Mouse (Mus musculus) ES-CJ7 (cell line): ENCODE measurements around the gene Msi1.

Experiments
- DNase-seq: peaks from one replicate; pipeline ENCODE4 v3.0.0; 2011; ENCODE audit warnings: low read depth, low spot score

Msi1 gene

DNA sequence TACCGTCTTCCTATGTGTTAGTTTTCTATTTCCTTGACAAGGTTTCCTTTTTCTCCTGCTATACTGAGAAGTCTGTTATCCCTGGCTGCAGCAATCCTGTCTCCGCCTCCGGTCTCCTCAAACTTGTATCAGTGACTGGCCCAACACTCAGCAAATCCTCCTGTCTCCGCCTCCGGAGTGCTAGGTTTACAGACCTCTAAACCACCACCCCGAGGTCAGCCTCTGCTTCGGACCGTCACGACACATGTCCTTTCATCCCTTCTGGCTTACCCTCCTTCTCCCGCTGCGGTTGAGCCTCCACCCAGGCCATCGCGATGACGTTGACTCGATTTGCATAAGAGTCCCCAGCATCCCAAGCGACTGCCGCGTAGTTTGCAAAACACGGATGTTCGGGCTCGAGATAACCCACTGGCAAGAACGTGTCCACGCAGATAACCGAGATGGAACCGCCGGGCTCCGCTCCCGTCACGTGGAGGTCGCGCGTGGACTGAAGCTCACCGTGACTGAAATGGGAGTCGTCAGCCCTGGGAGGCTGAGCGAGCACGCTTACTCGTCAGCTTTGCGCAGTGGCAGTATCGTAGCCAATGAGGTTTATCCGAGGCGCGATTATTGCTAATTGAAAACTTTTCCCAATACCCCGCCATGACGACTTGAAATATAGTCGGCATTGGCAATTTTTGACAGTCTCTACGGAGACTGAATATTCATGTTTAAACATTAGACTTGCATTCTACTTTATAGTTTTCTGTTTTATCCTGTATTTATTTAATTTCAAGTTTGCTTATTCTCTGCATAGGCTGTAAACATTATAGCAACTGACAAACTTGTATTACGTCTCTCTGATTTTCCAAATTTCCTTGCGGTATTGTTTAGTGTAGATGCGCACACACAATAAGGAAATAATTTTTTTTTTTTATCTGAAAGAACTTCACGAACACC, 60.6 kb downstream of the Msi1 start:
- peak; percentile 98 for DNase-seq

DNA sequence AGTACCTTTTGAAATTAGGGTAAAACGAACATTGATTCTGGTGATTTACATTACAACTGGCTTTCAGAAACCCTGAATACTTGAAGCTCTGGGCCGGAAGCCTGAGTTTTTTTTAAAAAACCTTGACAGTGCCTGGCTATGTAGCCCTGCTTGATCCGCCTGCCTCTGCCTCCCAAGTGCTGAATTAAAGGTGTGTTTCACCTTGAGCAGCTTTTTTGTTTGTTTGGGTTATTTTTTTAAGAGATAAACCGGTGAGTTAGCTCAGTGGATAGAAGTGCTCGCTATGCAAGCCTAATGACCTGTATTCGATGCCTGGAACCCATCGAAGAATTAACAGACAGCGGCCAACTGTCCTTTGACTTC, 61.2 kb downstream of the Msi1 start:
- DNase-seq, result peak; percentile 82

DNA sequence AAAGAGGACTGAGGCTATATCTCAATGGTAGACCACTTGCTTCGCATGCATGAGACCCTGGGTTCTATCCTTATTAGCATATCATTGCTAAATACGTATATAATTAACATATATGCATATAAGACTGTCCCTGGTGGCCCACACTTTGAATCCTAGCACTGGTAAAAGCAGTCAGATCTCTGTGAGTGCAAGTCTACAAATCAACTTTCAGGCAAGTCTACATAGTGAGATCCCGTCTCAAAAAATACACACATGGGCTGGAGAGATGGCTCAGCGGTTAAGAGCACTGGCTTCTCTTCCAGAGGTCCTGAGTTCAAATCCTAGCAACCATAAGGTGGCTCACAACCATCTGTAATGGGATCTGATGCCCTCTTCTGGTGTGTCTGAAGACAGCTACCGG, 61.7 kb downstream of the Msi1 start:
- peak; percentile 39 for DNase-seq

DNA sequence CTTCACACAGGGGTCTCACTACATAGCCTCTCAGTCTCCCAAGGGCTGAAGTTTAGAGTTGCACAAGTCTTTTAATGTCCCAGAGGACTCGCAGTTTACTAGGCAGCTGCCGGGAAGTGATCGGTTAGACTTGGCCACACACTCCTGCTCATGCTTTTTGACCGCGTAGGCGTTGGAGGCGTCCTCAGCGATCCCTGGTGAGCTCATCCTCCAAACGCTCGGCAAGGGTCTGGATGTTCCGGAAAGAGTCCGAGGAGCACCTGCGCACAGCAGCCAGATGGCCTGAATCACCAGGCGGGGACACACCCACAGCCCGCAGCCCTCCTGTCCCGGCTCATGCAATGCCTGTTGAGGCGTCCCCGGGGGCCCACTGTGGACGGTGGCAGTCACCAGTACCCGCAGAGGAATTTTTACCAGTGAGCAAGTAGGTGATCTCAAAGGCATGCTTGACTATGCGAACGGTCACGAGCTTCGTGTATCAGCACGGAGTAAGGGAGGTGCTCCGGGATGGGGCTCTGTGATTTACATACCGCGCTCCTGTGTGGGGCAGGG, 62.4 kb downstream of the Msi1 start:
- DNase-seq, result peak; percentile 86

DNA sequence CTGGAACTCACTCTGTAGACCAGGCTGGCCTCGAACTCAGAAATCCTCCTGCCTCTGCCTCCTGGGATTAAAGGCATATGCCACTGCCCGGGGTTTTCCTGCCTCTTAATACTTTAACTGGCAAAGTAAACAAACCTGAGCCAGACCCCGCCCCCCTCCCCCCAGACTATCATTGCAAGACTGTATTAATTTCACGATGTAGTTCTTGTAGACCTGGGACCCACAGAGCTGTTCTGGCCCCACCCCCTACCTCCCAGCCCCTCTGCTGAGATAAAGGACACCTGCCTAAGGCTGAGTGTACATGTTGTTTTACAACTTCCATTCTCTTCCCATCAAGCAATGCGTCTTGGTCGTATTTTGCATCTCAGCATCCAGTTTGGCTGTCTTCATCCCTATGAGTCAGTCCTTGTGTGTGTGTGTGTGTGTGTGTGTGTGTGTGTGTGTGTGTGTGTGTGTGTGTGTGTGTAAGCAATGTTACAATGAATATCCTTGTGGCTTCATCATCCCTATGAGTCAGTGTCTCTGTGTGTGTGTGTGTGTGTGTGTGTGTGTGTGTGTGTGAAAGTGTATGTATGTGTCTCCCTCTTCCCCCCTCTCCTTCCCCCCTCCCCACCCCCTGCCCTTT, 63.4 kb downstream of the Msi1 start:
- DNase-seq, result peak; percentile 71

DNA sequence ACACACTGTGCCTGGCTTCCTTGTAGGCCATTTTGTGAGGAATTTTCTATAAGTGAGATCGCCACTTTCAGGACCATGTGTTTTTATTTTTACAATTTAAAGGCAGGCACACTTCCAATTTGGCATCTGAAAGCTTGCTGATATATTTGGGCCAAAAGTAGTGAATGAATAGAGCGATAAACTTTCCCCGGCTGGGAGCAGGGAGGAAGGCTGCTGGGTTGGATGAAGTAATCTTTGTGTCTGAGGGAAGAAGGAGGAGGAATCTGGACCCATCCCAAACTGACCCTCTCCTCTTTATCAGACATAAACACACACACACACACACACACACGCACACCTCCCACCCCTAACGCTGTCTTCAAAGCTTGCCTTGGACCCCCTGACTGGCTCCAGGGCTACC, 64.0 kb downstream of the Msi1 start:
- no peak for DNase-seq

DNA sequence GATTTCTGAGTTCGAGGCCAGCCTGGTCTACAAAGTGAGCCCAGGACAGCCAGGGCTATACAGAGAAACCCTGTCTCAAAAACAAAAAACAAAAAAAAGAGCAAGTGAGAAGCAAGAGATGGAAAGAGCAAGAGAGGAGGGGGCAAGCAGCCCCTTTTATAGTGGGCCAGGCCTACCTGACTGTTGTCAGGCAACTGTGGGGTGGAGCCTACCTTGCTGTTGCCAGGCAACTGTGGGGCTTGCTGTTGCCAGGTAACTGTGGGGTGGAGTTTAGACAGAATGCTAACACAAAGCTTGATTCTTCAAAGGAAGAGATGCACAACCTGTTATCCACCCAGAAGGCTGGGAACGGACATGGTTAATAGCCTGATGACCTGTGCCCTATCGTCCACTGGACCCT, 66.2 kb downstream of the Msi1 start:
- peak; percentile 72 for DNase-seq

DNA sequence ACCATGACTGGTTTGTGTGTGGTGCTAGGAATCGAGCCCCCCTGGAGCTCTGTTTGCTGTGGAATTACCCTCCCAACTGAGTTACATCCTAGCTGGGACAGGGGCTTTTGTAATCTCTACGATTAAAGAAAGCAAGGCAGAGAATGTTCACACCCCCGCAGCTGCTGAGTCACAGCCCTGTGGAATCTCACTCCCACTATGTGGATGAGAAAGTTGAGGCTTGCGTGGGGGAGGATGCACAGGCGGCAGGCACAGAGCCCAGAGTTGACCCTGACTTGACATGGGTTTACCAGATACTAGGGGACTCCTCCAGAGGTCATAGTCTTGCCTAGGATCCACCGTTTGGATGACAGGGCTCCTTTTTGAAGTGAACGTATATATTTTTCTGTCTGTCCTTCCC, 67.6 kb downstream of the Msi1 start:
- DNase-seq, result peak; percentile 62

DNA sequence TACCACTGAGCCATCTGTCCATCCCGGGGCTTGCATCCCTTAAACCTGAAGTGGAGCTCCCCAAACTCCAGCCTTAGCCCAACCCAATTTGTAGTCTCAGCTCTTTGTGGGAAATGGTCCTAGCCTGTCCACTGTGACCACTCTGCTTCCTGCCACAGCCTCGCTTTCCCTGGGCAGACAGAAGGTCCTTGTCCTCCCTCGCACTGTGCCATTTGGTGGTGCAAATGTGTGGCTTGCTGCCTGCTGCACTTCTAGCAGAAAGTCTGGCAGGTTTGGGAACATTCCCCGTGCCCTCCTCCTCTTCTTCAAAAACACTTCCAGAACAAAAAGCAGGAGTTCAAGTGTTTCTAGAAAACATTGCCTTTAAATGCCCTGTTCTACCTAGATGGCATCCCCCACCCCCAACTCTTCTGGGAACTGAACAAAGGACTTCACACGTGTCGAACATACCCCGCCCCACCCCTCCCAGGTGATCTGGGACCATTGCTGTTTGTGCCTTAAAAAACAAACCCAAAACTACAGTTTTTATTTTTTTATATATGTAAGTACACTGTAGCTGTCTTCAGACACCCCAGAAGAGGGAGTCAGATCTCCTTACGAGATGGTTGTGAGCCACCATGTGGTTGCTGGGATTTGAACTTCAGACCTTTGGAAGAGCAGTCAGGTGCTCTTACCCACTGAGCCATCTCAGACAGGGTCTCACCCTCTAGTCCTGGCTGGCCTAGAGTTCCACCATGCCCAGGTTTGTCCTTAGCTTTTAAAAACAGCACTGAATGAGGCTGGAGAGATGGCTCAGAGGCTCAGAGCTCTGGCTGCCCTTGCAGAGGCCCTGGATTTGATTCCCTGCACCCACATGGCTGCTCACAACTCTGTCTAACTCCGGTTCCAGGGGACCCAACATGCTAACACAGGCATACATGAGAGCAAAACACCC, 69.2 kb downstream of the Msi1 start:
- DNase-seq, result peak; percentile 81

DNA sequence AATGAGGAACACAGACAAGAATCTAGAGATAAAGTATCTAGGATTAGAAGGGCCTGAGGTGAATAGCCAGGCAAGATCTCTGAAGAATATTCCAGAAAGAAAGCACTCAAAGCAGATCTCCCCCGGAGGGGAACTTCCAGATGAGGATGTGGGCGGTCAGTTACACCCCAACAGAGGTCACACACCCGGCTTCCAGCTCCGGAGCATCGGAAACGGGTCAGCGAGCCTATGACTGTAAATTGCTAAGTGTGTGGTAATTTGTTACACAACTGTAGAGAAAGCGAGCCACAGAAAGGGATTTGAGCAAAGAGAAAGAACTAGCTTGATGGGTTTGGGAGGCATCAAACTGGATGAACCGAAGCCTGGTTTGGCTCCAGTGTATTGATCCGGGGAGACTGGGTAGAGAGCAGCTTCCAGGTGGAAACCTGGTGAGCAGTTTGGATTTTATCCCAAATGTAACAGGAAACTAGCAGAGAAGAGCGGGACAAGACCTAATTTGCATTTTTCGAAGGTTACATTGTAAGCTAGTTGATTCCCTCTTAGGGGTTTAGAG, 71.1 kb downstream of the Msi1 start:
- DNase-seq, result no peak

DNA sequence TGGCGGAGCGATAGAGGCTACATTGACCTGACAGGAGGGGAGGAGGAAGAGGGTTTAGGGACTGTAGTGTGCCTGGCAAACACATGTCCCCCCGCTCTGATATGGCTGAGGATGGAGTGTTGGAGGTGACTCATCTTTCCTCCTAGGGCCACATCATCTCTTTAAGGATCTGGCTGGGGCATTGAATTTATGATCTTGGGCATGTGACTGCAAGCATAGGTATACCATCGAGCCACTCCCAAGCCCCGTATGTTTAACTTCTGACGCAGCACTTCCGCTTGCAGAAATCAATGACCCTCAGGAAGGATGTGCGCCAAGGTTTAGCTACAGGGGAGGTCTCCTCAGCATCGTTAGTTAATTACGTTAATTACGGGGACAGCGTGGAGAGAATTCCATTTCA, 73.6 kb downstream of the Msi1 start:
- DNase-seq, result no peak
